Mouse (Mus musculus) bone marrow, adult 2 months (tissue): ENCODE results near the gene Lrba. TPM values are rescaled to one million over a fixed set of nuclear protein-coding genes. Genes with fewer than 3 reads are reported as not detected.

Experiments
- H3K27ac ChIP-seq: fragments of 200-500 bp; 2 replicates; pipeline ENCODE4 v1.5.1; 2012; ENCODE audit warnings: low read depth, mild to moderate bottlenecking, control low read depth, inconsistent platforms, low read length; ENCODE audit not compliant: control insufficient read depth, poor library complexity, insufficient read depth
- H3K4me1 ChIP-seq: fragments of 200-500 bp; 2 replicates; pipeline ENCODE4 v1.6.1; 2011; ENCODE audit warnings: low read length; ENCODE audit not compliant: control insufficient read depth, insufficient read depth
- H3K4me3 ChIP-seq: fragments of 200-500 bp; replicated peaks from 2 replicates; pipeline ENCODE3; 2011; ENCODE audit warnings: mild to moderate bottlenecking, low read depth, low read length, control low read depth; ENCODE audit not compliant: control insufficient read depth
- CTCF ChIP-seq: fragments of 200-500 bp; IDR thresholded peaks from 2 replicates; pipeline ENCODE4 v1.5.1; 2011; ENCODE audit warnings: low read length, control low read depth; ENCODE audit not compliant: control insufficient read depth, insufficient read depth
- POLR2A ChIP-seq: fragments of 200-500 bp; IDR thresholded peaks from 2 replicates; pipeline ENCODE4 v1.6.1; 2011; ENCODE audit warnings: low read depth, mild to moderate bottlenecking, control low read depth, low read length, borderline replicate concordance; ENCODE audit not compliant: control insufficient read depth
- WGBS: fragments of 180-500 bp; shearing (Covaris S2); methylation state at CpG from one replicate; pipeline ENCODE4 v1.1.7; 2018; 5-methylcytosine and 5-hydroxymethylcytosine counted together
- polyA plus RNA-seq: library from polyadenylated mRNA; stranded (reverse); fragments of >200 nt; gene quantifications from 2 replicates; pipeline ENCODE4 v1.2.4, GENCODE M21; 2011; ENCODE audit warnings: low replicate concordance; ENCODE audit not compliant: missing spikeins, insufficient read depth, insufficient read length

The Lrba gene
- polyA plus RNA-seq, 1 experiment, result 12.3 TPM

DNA sequence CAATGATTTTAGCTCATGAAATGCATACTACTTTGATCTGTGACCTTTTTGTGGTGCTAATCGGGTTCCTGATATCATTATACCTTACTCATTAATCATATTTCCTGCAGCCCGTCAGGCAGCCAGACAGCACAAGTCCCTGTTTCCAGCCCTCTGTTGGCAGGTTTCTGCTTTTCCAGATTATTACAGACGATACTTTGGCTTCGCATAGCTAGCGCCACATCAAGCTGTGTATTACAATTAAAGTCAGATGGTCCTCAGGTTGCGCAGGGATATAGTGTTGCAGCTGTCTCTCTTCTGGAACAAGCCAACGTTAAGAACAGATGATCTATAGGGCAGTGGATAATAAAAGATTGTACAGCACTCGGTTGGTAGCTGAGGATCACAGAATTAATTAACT lies 443.7 kb downstream of the Lrba start:
- H3K27ac ChIP-seq, result no peak overlapping the region
- whole genome bisulfite sequencing, result 88% methylated on average over 8 of the region's 8 CpGs
- no peak overlapping the region for H3K4me3 ChIP-seq
- no peaks in the 10 kb centered on the region; the same call in 1 of the 2 replicates for H3K4me1 ChIP-seq
- TF ChIP-seq POLR2A (no peak), CTCF (no peak)

DNA sequence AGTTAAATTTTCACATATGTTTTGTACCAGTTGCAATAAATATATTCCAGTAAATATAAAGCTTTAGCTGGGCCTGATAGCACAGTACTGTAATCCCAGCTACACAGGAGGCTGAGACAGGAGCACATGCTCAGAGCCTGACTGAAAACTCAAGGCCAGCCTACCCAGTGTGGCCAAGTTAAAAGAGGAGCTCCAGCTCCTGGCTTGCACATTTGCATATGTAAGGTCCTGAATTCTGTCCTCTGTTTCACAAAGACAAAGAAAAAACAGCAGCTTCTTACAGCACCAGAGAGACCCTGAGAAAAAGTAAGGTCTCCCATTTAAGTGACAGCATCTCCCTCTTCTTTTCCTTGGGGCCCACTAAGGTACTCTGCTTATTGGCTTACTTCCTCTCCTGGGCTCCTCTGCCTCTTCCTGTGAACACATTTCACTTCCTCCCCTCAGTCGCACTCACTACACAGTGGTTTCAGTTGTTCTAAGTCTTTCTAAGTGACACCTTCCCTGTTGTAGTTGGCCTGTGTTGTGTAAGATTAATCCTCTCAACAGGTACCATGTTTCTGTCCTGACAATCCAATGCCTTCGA lies 453.2 kb downstream of the Lrba start:
- TF ChIP-seq POLR2A (no peak), CTCF (no peak)
- no peak overlapping the region for H3K27ac ChIP-seq
- WGBS, result 16% methylated on average over 2 of the region's 2 CpGs
- no peak overlapping the region for H3K4me3 ChIP-seq
- no peaks in the 10 kb centered on the region; the same call in 1 of the 2 replicates for H3K4me1 ChIP-seq

GRCm38 (mm10) chr3:86687571-86688209 lies 463.2 kb downstream of the Lrba start:
- 71% methylated on average over 7 of the region's 7 CpGs for WGBS
- H3K4me1 ChIP-seq, result no peaks in the 10 kb centered on the region; the same call in 1 of the 2 replicates
- no peak overlapping the region for H3K4me3 ChIP-seq
- no peak overlapping the region for H3K27ac ChIP-seq
- TF ChIP-seq POLR2A, result no peak
- TF ChIP-seq CTCF, result no peak

DNA sequence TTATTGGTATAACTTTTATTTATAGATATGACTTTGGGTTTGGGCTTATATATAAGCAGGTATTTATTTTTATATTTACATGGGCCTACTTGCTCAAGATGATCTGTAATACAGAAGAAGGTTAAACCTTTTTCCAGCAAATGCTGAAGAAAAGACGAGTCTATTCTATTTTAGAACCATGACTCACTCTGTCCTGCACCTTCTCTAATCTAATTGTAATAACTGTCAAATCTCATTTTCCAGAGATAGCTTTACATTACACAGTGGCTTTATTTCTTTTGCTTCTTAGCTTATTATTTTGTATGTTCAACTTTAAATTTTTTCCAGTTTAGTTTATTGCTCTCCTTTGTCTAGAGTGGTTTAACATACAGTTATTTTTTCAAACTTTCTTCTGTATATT lies 464.0 kb downstream of the Lrba start:
- TF ChIP-seq CTCF (no peak), POLR2A (no peak)
- WGBS, result 68% methylated on average over 1 of the region's 1 CpGs
- no peaks in the 10 kb centered on the region; the same call in 1 of the 2 replicates for H3K4me1 ChIP-seq
- H3K27ac ChIP-seq, result no peak overlapping the region
- no peak overlapping the region for H3K4me3 ChIP-seq

- no peaks in the 10 kb centered on the region; the same call in 1 of the 2 replicates for H3K4me1 ChIP-seq
- no peak overlapping the region for H3K4me3 ChIP-seq
- H3K27ac ChIP-seq, result no peak overlapping the region
- 77% methylated on average over 7 of the region's 7 CpGs for WGBS
- TF ChIP-seq CTCF (no peak), POLR2A (no peak)
Observed at GRCm38 (mm10) chr3:86689305-86689704, 464.8 kb downstream of the Lrba start.

GRCm38 (mm10) chr3:86692779-86693178 lies 468.3 kb downstream of the Lrba start:
- no peaks in the 10 kb centered on the region for H3K4me1 ChIP-seq
- TF ChIP-seq CTCF (no peak), POLR2A (no peak)
- no peak overlapping the region for H3K4me3 ChIP-seq
- no peak overlapping the region for H3K27ac ChIP-seq

DNA sequence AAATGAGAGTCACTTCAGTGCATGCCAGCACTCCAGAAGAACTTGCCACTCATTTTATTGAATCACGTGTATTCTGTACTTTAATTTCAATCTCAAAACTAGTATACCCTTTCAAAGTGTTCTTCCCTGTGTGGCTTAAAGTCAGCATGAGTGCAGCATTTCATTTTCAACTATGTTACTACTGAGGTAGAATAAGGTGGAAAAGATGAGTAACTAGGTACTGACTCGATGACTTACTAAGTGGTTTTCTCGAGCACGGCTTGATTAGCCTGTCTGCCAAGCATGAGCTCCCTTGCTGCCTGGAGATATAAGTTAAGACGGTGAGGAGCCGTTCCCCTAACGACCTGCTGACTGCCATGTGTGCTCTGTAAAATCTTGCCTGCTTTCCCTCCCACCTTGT lies 469.1 kb downstream of the Lrba start:
- TF ChIP-seq POLR2A (no peak), CTCF (no peak)
- H3K27ac ChIP-seq, result no peak overlapping the region
- 81% methylated on average over 7 of the region's 7 CpGs for WGBS

GRCm38 (mm10) chr3:86698947-86699346 lies 474.5 kb downstream of the Lrba start:
- Histone ChIP-seq H3K4me1 (no peaks in the 10 kb centered on the region), H3K4me3 (no peak overlapping the region), H3K27ac (no peak overlapping the region)
- TF ChIP-seq CTCF (no peak), POLR2A (no peak)
- WGBS, result 87% methylated on average over 2 of the region's 2 CpGs

More for the DNA sequence above, 469.1 kb downstream of the Lrba start:
- Histone ChIP-seq H3K4me1 (no peaks in the 10 kb centered on the region), H3K4me3 (no peak overlapping the region)

DNA sequence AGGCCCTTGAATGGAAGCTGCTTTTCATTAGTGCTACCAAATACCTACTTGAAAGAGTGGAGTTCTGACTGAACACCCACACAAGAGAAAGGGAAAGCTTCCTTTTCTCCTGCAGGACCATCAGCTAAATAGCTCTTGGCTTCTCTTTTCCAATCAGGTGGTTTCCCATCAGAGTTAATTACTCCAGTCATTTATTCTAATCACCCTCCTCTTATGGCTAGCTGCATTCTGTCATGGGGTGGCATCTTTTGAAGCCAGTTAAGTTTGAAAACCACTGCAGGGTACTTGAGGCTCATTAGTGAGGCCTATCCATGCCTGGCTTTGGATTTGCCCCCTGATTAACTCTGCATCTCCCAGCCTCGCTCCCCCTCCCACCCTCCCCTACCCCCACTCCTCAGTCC lies 476.7 kb downstream of the Lrba start:
- 82% methylated on average over 1 of the region's 1 CpGs for WGBS
- no peak overlapping the region for H3K4me3 ChIP-seq
- H3K27ac ChIP-seq, result no peak overlapping the region
- TF ChIP-seq POLR2A (no peak), CTCF (no peak)
- no peaks in the 10 kb centered on the region for H3K4me1 ChIP-seq
